Mouse (Mus musculus): ENCODE data around the gene Wscd2. TPM values are rescaled to one million over a fixed set of nuclear protein-coding genes. Genes with fewer than 3 reads are reported as not detected.

Gene Wscd2
- total and polyA plus RNA-seq, 3 experiments = 0.27 TPM; not detected in 2

DNA sequence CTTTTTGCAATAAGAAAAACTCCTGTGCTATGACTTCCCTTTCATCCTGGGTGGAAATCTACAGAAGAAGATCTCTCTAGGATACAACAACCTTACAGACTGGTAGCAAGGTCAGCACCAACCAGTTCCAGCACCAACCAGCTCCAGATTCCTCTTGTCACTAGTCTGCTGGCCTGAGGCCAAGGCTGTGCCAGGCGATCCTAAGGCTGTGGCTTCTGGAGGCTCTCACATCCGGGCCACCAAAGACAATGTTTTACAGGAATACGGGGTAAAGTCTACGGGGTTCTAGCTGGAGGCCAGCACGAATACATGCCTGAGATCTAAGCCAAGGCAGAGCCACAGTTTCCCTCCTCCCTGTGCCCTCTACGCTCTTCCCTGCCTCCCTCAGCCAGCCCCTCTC lies 25.4 kb upstream of the Wscd2 start:
- no peak for DNase-seq (ENCODE audit: low spot score)
- TF ChIP-seq POLR2AphosphoS5 (IDR thresholded peaks at IDR 0.05; ENCODE audit: insufficient replicate concordance, low read depth, low read length) = no peak
- no peak for TF ChIP-seq GATA1 (IDR thresholded peaks at IDR 0.05; ENCODE audit: borderline replicate concordance, low read length)
- no peak for TF ChIP-seq CTCF (IDR thresholded peaks at IDR 0.05; ENCODE audit: low read depth, low read length)
- no peak for TF ChIP-seq TAL1 (conservative IDR thresholded peaks at IDR 0.05; ENCODE audit: low read depth, low read length)
- peaks cover 87% of the 10 kb centered on the region for H3K9me3 ChIP-seq (replicated peaks)
- H3K4me1 ChIP-seq (ENCODE audit: insufficient read depth, low read depth, low read length) = no peaks in the 10 kb centered on the region
- H3K4me3 ChIP-seq (ENCODE audit: low read depth, low read length) = no peak overlapping the region
- H3K36me3 ChIP-seq (replicated peaks) = no peaks in the 10 kb centered on the region
- no peak for ATAC-seq (ENCODE audit: extremely low read depth, insufficient number of reproducible peaks, low FRiP score, poor library complexity, severe bottlenecking)
- H3K27me3 ChIP-seq (ENCODE audit: insufficient read depth, low read length) = no peaks in the 10 kb centered on the region; the same call in 1 of the 2 replicates

DNA sequence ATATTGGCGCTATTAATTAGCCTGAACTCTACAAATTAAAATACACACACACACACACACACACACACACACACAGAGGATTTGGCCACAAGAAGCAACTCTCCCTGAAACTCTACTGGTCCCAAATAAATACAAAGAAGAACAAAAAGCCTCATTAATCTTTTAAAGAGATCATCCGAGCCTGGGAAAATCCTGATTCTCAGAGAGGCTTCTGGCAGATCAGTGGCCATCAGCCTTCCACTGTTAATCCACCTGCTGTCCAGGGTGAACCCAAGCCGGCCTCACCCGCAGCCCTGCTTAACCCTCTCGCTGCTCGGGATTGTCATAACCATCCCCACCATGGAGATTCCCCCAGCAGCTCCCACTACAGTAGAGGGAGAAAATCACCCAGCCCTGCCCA lies 23.6 kb upstream of the Wscd2 start:
- TF ChIP-seq POLR2AphosphoS5 (IDR thresholded peaks at IDR 0.05; ENCODE audit: insufficient replicate concordance, low read depth, low read length) (no peak), CTCF (IDR thresholded peaks at IDR 0.05; ENCODE audit: low read depth, low read length) (no peak), TAL1 (conservative IDR thresholded peaks at IDR 0.05; ENCODE audit: low read depth, low read length) (no peak), GATA2 (IDR thresholded peaks at IDR 0.05; ENCODE audit: borderline replicate concordance, low read depth, low read length) (no peak)
- Histone ChIP-seq H3K36me3 (replicated peaks) (no peaks in the 10 kb centered on the region), H3K4me3 (ENCODE audit: low read depth, low read length) (no peak overlapping the region), H3K27me3 (ENCODE audit: insufficient read depth, low read length) (no peaks in the 10 kb centered on the region; the same call in 1 of the 2 replicates), H3K4me1 (ENCODE audit: insufficient read depth, low read depth, low read length) (no peaks in the 10 kb centered on the region), H3K9me3 (replicated peaks) (peaks cover 89% of the 10 kb centered on the region)
- DNase-seq (ENCODE audit: low spot score) = no peak
- ATAC-seq (ENCODE audit: extremely low read depth, insufficient number of reproducible peaks, low FRiP score, poor library complexity, severe bottlenecking) = no peak

DNA sequence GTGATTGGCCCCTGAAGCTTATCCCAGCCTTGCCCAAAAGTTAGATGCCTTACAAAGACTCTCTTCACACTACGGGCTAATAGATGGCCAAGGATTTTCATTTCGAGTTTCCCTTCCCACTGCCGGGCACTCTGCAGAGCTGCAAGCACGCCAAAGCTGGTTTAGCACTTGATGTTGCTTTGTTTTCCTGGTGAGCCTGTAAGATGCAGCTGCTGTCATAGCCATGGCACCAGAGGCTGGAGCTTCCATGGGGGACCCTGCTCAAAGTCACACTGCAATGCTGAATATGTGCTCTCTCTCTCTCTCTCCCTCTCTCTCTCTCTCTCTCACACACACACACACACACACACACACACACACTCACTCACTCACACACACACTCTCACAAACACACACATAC lies 23.1 kb upstream of the Wscd2 start:
- no peak for TF ChIP-seq CTCF (IDR thresholded peaks at IDR 0.05; ENCODE audit: low read depth, low read length)
- TF ChIP-seq GATA1 (IDR thresholded peaks at IDR 0.05; ENCODE audit: borderline replicate concordance, low read length) = no peak
- TF ChIP-seq TAL1 (conservative IDR thresholded peaks at IDR 0.05; ENCODE audit: low read depth, low read length) = no peak
- no peak for TF ChIP-seq GATA2 (IDR thresholded peaks at IDR 0.05; ENCODE audit: borderline replicate concordance, low read depth, low read length)
- no peak for TF ChIP-seq POLR2AphosphoS5 (IDR thresholded peaks at IDR 0.05; ENCODE audit: insufficient replicate concordance, low read depth, low read length)
- no peaks in the 10 kb centered on the region; the same call in 1 of the 2 replicates for H3K27me3 ChIP-seq (ENCODE audit: insufficient read depth, low read length)

GRCm38 (mm10) chr5:113467765-113468164 lies 22.4 kb upstream of the Wscd2 start:
- DNase-seq (ENCODE audit: low spot score) = no peak
- no peak for ATAC-seq (ENCODE audit: extremely low read depth, insufficient number of reproducible peaks, low FRiP score, poor library complexity, severe bottlenecking)
- no peak for TF ChIP-seq GATA2 (IDR thresholded peaks at IDR 0.05; ENCODE audit: borderline replicate concordance, low read depth, low read length)

More for the DNA sequence above, 23.1 kb upstream of the Wscd2 start:
- no peaks in the 10 kb centered on the region for H3K36me3 ChIP-seq (replicated peaks)
- no peak overlapping the region for H3K4me3 ChIP-seq (ENCODE audit: low read depth, low read length)
- H3K9me3 ChIP-seq (replicated peaks) = peaks cover 86% of the 10 kb centered on the region
- ATAC-seq (ENCODE audit: extremely low read depth, insufficient number of reproducible peaks, low FRiP score, poor library complexity, severe bottlenecking) (no peak), DNase-seq (ENCODE audit: low spot score) (no peak)
- no peaks in the 10 kb centered on the region for H3K4me1 ChIP-seq (ENCODE audit: insufficient read depth, low read depth, low read length)

GRCm38 (mm10) chr5:113468625-113469024 lies 21.5 kb upstream of the Wscd2 start:
- H3K4me3 ChIP-seq (ENCODE audit: low read depth, low read length) = no peak overlapping the region
- TF ChIP-seq GATA2 (IDR thresholded peaks at IDR 0.05; ENCODE audit: borderline replicate concordance, low read depth, low read length) (no peak), TAL1 (conservative IDR thresholded peaks at IDR 0.05; ENCODE audit: low read depth, low read length) (no peak), POLR2AphosphoS5 (IDR thresholded peaks at IDR 0.05; ENCODE audit: insufficient replicate concordance, low read depth, low read length) (no peak), CTCF (IDR thresholded peaks at IDR 0.05; ENCODE audit: low read depth, low read length) (no peak), GATA1 (IDR thresholded peaks at IDR 0.05; ENCODE audit: borderline replicate concordance, low read length) (no peak)
- DNase-seq (ENCODE audit: low spot score) (no peak), ATAC-seq (ENCODE audit: extremely low read depth, insufficient number of reproducible peaks, low FRiP score, poor library complexity, severe bottlenecking) (no peak)
- H3K4me1 ChIP-seq (ENCODE audit: insufficient read depth, low read depth, low read length) = no peaks in the 10 kb centered on the region
- H3K36me3 ChIP-seq (replicated peaks) = no peaks in the 10 kb centered on the region
- H3K9me3 ChIP-seq (replicated peaks) = peaks cover 88% of the 10 kb centered on the region
- H3K27me3 ChIP-seq (ENCODE audit: insufficient read depth, low read length) = no peaks in the 10 kb centered on the region; the same call in 1 of the 2 replicates

More at GRCm38 (mm10) chr5:113467765-113468164, 22.4 kb upstream of the Wscd2 start:
- Histone ChIP-seq H3K9me3 (replicated peaks) (peaks cover 87% of the 10 kb centered on the region), H3K27me3 (ENCODE audit: insufficient read depth, low read length) (no peaks in the 10 kb centered on the region; the same call in 1 of the 2 replicates), H3K4me3 (ENCODE audit: low read depth, low read length) (no peak overlapping the region), H3K4me1 (ENCODE audit: insufficient read depth, low read depth, low read length) (no peaks in the 10 kb centered on the region), H3K36me3 (replicated peaks) (no peaks in the 10 kb centered on the region)

DNA sequence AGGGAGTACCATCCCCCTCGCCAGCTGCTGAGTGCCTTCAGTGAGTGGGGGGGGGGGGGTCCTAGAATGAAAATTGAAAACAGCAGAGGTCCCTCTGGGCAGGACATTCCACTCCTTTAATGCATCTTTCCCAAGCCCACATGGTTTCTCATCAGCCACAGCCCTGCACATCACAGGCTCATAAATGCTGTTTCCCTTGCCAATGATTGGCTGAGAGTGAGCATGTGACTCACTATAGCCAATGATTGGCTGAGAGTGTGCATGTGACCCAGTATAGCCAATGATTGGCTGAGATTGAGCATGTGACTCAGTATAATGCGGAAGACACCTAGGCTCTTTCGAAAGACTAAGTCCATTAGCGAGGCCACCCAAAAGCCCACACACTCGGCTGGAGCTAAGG lies 20.9 kb upstream of the Wscd2 start:
- Histone ChIP-seq H3K9me3 (replicated peaks) (peaks cover 90% of the 10 kb centered on the region), H3K36me3 (replicated peaks) (no peaks in the 10 kb centered on the region), H3K27me3 (ENCODE audit: insufficient read depth, low read length) (no peaks in the 10 kb centered on the region; the same call in 1 of the 2 replicates), H3K4me1 (ENCODE audit: insufficient read depth, low read depth, low read length) (no peaks in the 10 kb centered on the region), H3K4me3 (ENCODE audit: low read depth, low read length) (no peak overlapping the region)
- ATAC-seq (ENCODE audit: extremely low read depth, insufficient number of reproducible peaks, low FRiP score, poor library complexity, severe bottlenecking) = no peak
- no peak for DNase-seq (ENCODE audit: low spot score)
- TF ChIP-seq GATA2 (IDR thresholded peaks at IDR 0.05; ENCODE audit: borderline replicate concordance, low read depth, low read length) = no peak

GRCm38 (mm10) chr5:113469826-113470225 lies 20.3 kb upstream of the Wscd2 start:
- DNase-seq (ENCODE audit: low spot score) (no peak), ATAC-seq (ENCODE audit: extremely low read depth, insufficient number of reproducible peaks, low FRiP score, poor library complexity, severe bottlenecking) (no peak)
- no peaks in the 10 kb centered on the region; the same call in 1 of the 2 replicates for H3K27me3 ChIP-seq (ENCODE audit: insufficient read depth, low read length)
- no peaks in the 10 kb centered on the region for H3K36me3 ChIP-seq (replicated peaks)
- TF ChIP-seq GATA2 (IDR thresholded peaks at IDR 0.05; ENCODE audit: borderline replicate concordance, low read depth, low read length) (no peak), GATA1 (IDR thresholded peaks at IDR 0.05; ENCODE audit: borderline replicate concordance, low read length) (no peak), CTCF (IDR thresholded peaks at IDR 0.05; ENCODE audit: low read depth, low read length) (no peak), TAL1 (conservative IDR thresholded peaks at IDR 0.05; ENCODE audit: low read depth, low read length) (no peak), POLR2AphosphoS5 (IDR thresholded peaks at IDR 0.05; ENCODE audit: insufficient replicate concordance, low read depth, low read length) (no peak)
- peaks cover 94% of the 10 kb centered on the region for H3K9me3 ChIP-seq (replicated peaks)
- H3K4me1 ChIP-seq (ENCODE audit: insufficient read depth, low read depth, low read length) = no peaks in the 10 kb centered on the region
- no peak overlapping the region for H3K4me3 ChIP-seq (ENCODE audit: low read depth, low read length)
